Mouse (Mus musculus) intestine, embryonic 16.5 days (tissue): ENCODE data around the gene Polr2h. TPM values are rescaled to one million over a fixed set of nuclear protein-coding genes. Genes with fewer than 3 reads are reported as not detected.

ENCODE experiments used
- ATAC-seq: fragments of 200-750 bp; cut with Nextera tagmentation; 2 replicates; pipeline ENCODE4 v1.8.0; 2017; ENCODE audit warnings: moderate TSS enrichment, moderate library complexity
- H3K27ac ChIP-seq: fragments of 300-500 bp; sonication (generic); 2 replicates; pipeline ENCODE4 v1.5.1; 2014; ENCODE audit warnings: mild to moderate bottlenecking, low read length
- H3K27me3 ChIP-seq: fragments of 300-500 bp; sonication (generic); replicated peaks from 2 replicates; pipeline ENCODE4 v1.6.1; 2014; ENCODE audit warnings: low read length, control low read depth, mixed read lengths; ENCODE audit not compliant: control insufficient read depth, insufficient read depth
- H3K36me3 ChIP-seq: fragments of 300-500 bp; sonication (generic); 2 replicates; pipeline ENCODE4 v1.6.1; 2014; ENCODE audit warnings: low read length, control low read depth; ENCODE audit not compliant: control insufficient read depth, insufficient read depth
- H3K4me1 ChIP-seq: fragments of 300-500 bp; sonication (generic); 2 replicates; pipeline ENCODE4 v1.6.1; 2014; ENCODE audit warnings: low read length, control low read depth, mixed read lengths; ENCODE audit not compliant: control insufficient read depth, insufficient read depth
- H3K4me2 ChIP-seq: fragments of 300-500 bp; sonication (generic); 2 replicates; pipeline ENCODE4 v1.6.1; 2014; ENCODE audit warnings: low read depth, low read length, control low read depth
- H3K4me3 ChIP-seq: fragments of 300-500 bp; sonication (generic); 2 replicates; pipeline ENCODE4 v1.5.1; 2014; ENCODE audit warnings: mild to moderate bottlenecking, low read length
- H3K9ac ChIP-seq: fragments of 300-500 bp; sonication (generic); 2 replicates; pipeline ENCODE4 v1.6.1; 2014; ENCODE audit warnings: low read depth, low read length
- H3K9me3 ChIP-seq: fragments of 300-500 bp; sonication (generic); 2 replicates; pipeline ENCODE4 v1.6.1; 2016; ENCODE audit warnings: low read length, control low read depth; ENCODE audit not compliant: control insufficient read depth
- WGBS: fragments of 180-500 bp; shearing (Covaris S2); extraction: QIAGEN DNeasy Blood & Tissue Kit; methylation state at CpG from one replicate; pipeline ENCODE4 v1.1.7; 2014; 5-methylcytosine and 5-hydroxymethylcytosine counted together
- polyA plus RNA-seq: library from polyadenylated mRNA; unstranded; fragments of >200 nt; fragmentation: Nextera tagmentation; extraction: Ambion mirVana; gene quantifications from 2 replicates; pipeline ENCODE4 v1.2.1, GENCODE M21; 2015

The Polr2h gene
- polyA plus RNA-seq, 1 experiment from 2014 or later = 95.5 TPM

DNA sequence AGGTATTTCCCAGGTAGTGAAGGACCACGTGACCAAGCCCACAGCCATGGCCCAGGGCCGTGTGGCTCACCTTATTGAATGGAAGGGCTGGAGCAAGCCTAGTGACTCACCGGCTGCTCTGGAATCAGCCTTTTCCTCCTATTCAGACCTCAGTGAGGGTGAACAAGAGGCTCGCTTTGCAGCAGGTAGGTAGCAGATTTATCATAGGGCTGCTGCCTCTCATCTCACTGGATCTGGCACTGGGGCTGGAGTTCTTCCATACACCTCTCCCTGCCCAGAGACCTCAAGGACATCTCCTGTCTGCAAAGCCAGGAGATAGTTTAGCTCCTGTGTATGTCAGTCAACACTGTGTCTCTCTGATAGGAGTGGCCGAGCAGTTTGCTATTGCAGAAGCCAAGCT, 18.2 kb upstream of the Polr2h start:
- H3K4me1 ChIP-seq = peaks cover 24% of the 10 kb centered on the region
- no peak overlapping the region for H3K4me2 ChIP-seq
- no peak overlapping the region for H3K27ac ChIP-seq
- no peaks in the 10 kb centered on the region; the same call in 1 of the 2 replicates for H3K27me3 ChIP-seq
- 68% methylated on average over 5 of the region's 5 CpGs for WGBS
- no peak overlapping the region for H3K4me3 ChIP-seq
- H3K9ac ChIP-seq = no peak overlapping the region
- H3K36me3 ChIP-seq = no peaks in the 10 kb centered on the region
- no peaks in the 10 kb centered on the region for H3K9me3 ChIP-seq
- ATAC-seq = no peak

DNA sequence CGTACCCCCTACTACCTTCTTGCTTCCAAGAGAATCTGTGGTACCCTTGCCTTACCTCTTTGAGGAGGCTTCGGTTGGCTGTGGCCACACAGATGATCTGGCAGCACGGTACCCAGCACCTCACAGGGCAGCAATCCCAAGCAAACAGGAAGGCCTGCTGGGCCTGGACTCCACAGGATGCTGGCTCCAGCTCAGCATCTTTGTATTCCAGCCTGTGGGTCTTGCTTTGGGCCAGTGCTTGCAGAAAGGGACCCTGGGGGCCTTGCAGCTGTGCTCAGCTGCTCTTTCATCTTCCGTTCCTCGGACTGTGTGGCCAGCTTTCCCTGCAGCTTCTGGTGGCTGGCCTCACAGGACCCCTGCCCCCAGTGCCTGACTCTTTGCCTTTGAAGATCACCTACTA, 17.4 kb upstream of the Polr2h start:
- Histone ChIP-seq H3K4me1 (peaks cover 24% of the 10 kb centered on the region), H3K4me2 (no peak overlapping the region), H3K27ac (no peak overlapping the region), H3K9ac (no peak overlapping the region), H3K9me3 (no peaks in the 10 kb centered on the region), H3K27me3 (no peaks in the 10 kb centered on the region; the same call in 1 of the 2 replicates), H3K36me3 (no peaks in the 10 kb centered on the region), H3K4me3 (no peak overlapping the region)
- 62% methylated on average over 5 of the region's 5 CpGs for WGBS
- no peak for ATAC-seq

DNA sequence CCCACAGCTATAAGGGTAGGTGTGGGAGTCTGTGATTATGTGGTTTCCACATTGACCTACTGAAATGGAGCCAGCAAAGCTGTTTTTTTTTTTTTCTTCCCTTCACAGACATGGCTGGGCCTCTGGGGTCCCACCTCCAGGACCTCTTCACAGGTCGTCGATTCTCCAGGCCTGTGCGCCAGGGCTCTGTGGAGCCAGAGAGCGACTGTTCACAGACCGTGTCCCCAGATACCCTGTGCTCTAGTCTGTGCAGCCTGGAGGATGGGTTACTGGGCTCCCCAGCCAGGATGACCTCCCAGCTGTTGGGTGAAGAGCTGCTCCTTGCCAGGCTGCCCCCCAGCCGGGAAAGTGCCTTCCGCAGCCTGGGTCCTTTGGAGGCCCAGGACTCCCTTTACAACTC, 16.1 kb upstream of the Polr2h start:
- Histone ChIP-seq H3K36me3 (no peaks in the 10 kb centered on the region), H3K4me1 (peaks cover 14% of the 10 kb centered on the region), H3K9me3 (no peaks in the 10 kb centered on the region), H3K27ac (no peak overlapping the region), H3K27me3 (no peaks in the 10 kb centered on the region), H3K4me3 (no peak overlapping the region), H3K9ac (0 out of 2 replicates have a peak overlapping the region, but pooled peaks have one; percentile 48), H3K4me2 (no peak overlapping the region)
- WGBS = 62% methylated on average over 7 of the region's 7 CpGs
- ATAC-seq = no peak

DNA sequence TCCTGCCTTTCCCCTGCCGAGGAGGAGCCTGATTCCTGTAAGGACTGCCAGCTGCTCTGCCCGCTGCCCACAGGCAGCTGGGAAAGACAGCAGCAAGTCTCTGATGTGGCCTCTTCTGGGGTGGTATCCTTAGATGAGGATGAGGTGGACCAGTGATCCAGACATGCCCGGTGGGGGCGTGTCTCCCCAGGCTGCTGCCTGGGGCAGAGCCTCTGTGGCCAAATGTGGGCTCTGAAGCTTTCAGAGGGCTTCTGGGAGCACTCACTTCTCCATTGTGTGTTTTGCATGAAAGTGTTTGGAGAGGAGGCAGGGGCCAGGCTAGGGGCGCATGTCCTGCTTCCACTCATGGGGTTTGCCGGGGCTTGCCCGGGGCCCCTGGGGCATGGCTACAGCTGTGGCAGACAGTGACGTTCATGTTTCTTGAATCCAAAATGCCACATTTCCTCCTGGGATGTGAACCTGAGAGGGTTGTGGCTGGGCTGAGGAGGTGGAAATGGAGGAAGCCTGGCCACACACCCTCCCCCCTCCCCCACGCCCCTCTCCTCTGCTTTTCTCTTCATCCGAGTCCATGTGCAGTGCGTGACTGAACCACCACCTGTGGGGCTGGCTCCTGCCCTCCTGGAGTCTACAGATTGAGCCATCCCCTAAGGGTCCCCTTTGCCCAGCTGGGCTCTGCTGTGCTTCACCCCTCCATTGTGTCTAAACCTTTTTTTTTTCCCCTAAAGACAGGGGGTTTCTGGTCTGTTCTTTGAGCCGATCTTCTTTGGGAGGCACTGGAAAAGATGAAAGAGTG, 15.5 kb upstream of the Polr2h start:
- 38% methylated on average over 12 of the region's 12 CpGs for WGBS
- peak; percentile 32; the same call in 1 of the 2 replicates for ATAC-seq
- H3K4me1 ChIP-seq = peaks cover 14% of the 10 kb centered on the region
- no peak overlapping the region for H3K4me3 ChIP-seq
- H3K27ac ChIP-seq = peak overlapping the region; percentile 38; the same call in 1 of the 2 replicates
- H3K27me3 ChIP-seq = no peaks in the 10 kb centered on the region
- H3K4me2 ChIP-seq = no peak overlapping the region
- no peaks in the 10 kb centered on the region for H3K9me3 ChIP-seq
- peak overlapping the region; percentile 48 for H3K9ac ChIP-seq
- no peaks in the 10 kb centered on the region for H3K36me3 ChIP-seq

DNA sequence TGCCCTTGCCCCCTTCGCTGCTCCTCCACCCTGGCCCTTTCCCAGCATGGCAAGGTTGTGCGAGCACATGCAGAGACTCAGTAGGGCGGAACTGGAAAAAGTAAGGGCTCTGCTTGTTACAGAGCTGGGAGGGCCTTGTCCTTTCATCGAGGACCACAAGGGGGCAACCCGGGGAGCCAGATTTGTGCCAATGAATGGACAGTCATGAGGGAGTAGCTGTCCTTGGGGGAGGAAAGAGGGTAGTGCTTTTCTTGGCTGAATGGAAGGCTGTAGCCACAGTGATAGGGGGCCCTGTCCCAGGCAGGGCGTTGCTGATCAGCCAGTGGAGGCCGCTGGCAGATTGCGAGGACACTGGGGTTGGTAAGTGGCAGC, 15.0 kb upstream of the Polr2h start:
- Histone ChIP-seq H3K4me2 (no peak overlapping the region), H3K4me3 (no peak overlapping the region), H3K27ac (no peak overlapping the region), H3K9me3 (no peaks in the 10 kb centered on the region), H3K9ac (peak overlapping the region; percentile 48), H3K36me3 (0 out of 2 replicates have a peak, but pooled peaks cover under 1% of the 10 kb centered on the region), H3K4me1 (peaks cover 14% of the 10 kb centered on the region), H3K27me3 (no peaks in the 10 kb centered on the region)
- peak; percentile 66 for ATAC-seq
- 14% methylated on average over 8 of the region's 8 CpGs for WGBS

DNA sequence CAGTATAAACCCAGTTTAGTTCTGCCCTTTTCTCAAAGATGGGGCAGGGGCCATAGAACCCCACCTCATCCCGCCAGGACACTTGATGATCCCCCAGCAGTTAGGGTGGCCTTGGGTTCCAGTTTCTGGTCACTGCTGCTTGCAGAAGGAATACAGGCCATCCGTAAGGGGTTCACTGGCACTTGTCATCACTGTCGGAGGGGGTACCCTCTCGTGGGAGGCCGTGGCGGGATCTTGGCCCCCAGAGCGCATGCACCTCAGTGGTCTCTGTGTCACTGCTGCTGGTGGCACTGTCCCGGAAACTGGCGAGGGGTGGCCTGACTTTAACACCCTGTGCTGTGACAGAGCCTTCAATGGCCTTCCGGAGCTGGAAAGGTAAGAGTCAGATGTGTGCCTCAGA, 14.4 kb upstream of the Polr2h start:
- ATAC-seq = no peak

DNA sequence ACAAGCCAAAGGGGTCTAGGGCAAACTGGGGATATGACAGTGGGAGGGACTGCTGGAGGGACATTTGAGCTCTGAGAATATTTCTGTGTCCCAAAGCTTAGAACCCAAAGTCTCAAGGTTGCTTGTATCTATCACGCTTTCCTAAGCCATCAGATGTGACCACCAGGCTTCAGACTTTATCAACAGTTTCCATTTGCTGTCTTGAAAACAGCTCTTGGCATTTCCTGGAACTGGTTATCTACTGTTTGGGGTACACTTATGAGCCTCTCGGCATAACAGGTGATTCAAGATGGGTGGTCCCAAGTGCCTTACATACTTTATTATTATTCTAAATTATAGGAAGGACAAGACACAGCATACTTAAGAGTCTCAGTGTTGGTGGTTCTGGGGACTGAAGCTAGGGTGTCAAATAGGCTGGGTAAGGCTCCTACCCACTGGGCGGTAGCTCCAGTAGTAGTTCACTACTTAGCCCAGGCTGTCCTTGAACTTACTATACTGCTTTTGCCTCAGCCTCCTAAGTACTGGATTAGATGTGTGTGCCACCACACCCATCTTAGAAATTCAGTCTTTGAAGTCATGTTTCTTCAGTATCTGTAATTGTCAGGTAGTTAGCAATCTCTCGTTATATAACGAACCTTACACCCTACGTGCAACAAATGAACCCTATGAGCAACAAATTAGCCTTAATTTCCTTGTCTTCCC, 13.6 kb upstream of the Polr2h start:
- no peak overlapping the region for H3K9ac ChIP-seq
- ATAC-seq = no peak
- no peak overlapping the region for H3K4me3 ChIP-seq
- peaks cover 14% of the 10 kb centered on the region for H3K4me1 ChIP-seq
- H3K36me3 ChIP-seq = peaks cover 5% of the 10 kb centered on the region; the same call in 1 of the 2 replicates
- H3K27me3 ChIP-seq = no peaks in the 10 kb centered on the region
- H3K27ac ChIP-seq = no peak overlapping the region
- 88% methylated on average over 6 of the region's 6 CpGs for WGBS
- H3K9me3 ChIP-seq = no peaks in the 10 kb centered on the region
- H3K4me2 ChIP-seq = no peak overlapping the region

More for the DNA sequence above, 14.4 kb upstream of the Polr2h start:
- 91% methylated on average over 10 of the region's 10 CpGs for WGBS
- no peak overlapping the region for H3K27ac ChIP-seq
- no peak overlapping the region for H3K4me2 ChIP-seq
- no peaks in the 10 kb centered on the region for H3K27me3 ChIP-seq
- H3K9ac ChIP-seq = no peak overlapping the region
- H3K9me3 ChIP-seq = no peaks in the 10 kb centered on the region
- H3K4me1 ChIP-seq = peaks cover 14% of the 10 kb centered on the region
- H3K36me3 ChIP-seq = peaks cover 3% of the 10 kb centered on the region; the same call in 1 of the 2 replicates
- no peak overlapping the region for H3K4me3 ChIP-seq

DNA sequence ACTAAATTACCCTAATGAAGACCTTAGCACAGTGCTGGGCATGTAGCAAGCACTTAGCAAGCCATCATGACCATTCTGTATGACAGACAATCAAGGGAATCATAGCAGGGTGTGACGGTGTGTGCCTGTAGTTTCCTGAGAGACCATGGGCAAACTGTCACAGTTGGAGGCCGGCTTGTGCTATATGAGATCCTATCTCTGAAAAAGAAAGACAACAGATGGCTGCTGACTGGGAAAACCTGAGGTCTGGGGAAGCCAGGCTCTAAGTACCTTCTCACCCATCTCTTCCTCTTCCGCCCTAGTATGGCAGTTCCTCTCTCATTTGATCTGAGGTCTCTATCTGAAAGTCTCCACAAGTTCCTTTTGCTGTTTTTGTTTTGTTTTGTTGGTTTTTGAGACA, 11.7 kb upstream of the Polr2h start:
- Histone ChIP-seq H3K4me3 (no peak overlapping the region), H3K9me3 (no peaks in the 10 kb centered on the region), H3K4me2 (no peak overlapping the region), H3K27me3 (no peaks in the 10 kb centered on the region), H3K4me1 (peaks cover 14% of the 10 kb centered on the region), H3K9ac (no peak overlapping the region), H3K27ac (no peak overlapping the region), H3K36me3 (peaks cover 5% of the 10 kb centered on the region; the same call in 1 of the 2 replicates)
- no peak for ATAC-seq
- 86% methylated on average over 3 of the region's 3 CpGs for WGBS

DNA sequence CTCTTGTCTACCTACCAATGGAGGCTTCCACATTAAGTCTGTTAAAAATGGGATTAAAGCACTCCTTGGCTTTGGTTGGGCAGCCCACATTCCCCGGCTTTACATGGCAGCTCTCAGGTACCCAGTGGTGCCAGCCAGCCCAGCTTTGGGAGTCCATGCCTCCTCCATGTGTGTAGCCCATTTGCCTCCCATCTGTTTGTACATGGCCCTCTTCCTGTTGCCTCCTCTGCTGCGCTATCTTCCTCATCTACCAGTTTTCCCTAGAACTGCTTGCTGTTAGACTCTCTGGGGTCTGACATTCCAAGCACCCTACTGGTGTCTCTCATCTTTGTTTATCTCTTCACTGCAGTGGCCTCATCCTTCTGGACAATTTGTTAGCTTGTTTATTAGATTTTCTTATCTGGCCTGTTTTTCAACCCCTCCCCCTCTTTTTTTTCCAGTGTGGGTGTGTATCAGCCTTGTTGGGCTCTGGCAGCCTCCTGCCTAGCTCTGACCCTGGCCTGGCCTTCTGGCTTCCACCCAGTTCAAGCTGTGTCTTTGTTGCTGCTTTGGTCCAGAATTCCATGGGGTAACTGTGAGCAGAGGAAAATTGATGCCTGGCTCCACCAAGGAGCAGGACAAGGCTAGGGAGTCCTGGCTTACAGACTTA, 10.9 kb upstream of the Polr2h start:
- peaks cover 12% of the 10 kb centered on the region for H3K4me1 ChIP-seq

More for the DNA sequence above, 10.9 kb upstream of the Polr2h start:
- no peaks in the 10 kb centered on the region for H3K9me3 ChIP-seq
- H3K4me3 ChIP-seq = no peak overlapping the region
- no peaks in the 10 kb centered on the region for H3K27me3 ChIP-seq
- H3K4me2 ChIP-seq = no peak overlapping the region
- H3K36me3 ChIP-seq = peaks cover 5% of the 10 kb centered on the region; the same call in 1 of the 2 replicates
- WGBS = 90% methylated on average over 2 of the region's 2 CpGs
- H3K9ac ChIP-seq = no peak overlapping the region
- H3K27ac ChIP-seq = no peak overlapping the region
- ATAC-seq = no peak
